Mouse (Mus musculus) midbrain, embryonic 16.5 days (tissue): ENCODE measurements around the gene Rasl10a. TPM values are rescaled to one million over a fixed set of nuclear protein-coding genes. Genes with fewer than 3 reads are reported as not detected.

ENCODE experiments used
- ATAC-seq: fragments of 200-750 bp; cut with Nextera tagmentation; 2 replicates; pipeline ENCODE4 v1.8.0; 2017; ENCODE audit warnings: moderate TSS enrichment
- H3K27ac ChIP-seq: fragments of 300-500 bp; sonication (generic); 2 replicates; pipeline ENCODE4 v1.5.1; 2014; ENCODE audit warnings: mild to moderate bottlenecking, low read length, mixed read lengths
- H3K27me3 ChIP-seq: fragments of 300-500 bp; sonication (generic); 2 replicates; pipeline ENCODE4 v1.6.1; 2014; ENCODE audit warnings: low read depth, low read length, mixed read lengths; ENCODE audit not compliant: control insufficient read depth, insufficient read depth
- H3K36me3 ChIP-seq: fragments of 300-500 bp; sonication (generic); 2 replicates; pipeline ENCODE4 v1.6.1; 2014; ENCODE audit warnings: mild to moderate bottlenecking, low read length, moderate library complexity, mixed read lengths; ENCODE audit not compliant: control insufficient read depth, insufficient read depth
- H3K4me1 ChIP-seq: fragments of 300-500 bp; sonication (generic); 2 replicates; pipeline ENCODE4 v1.6.1; 2014; ENCODE audit warnings: mild to moderate bottlenecking, low read length, mixed read lengths; ENCODE audit not compliant: control insufficient read depth, insufficient read depth
- H3K4me2 ChIP-seq: fragments of 300-500 bp; sonication (generic); 2 replicates; pipeline ENCODE4 v1.6.1; 2014; ENCODE audit warnings: mild to moderate bottlenecking, low read length, mixed read lengths
- H3K4me3 ChIP-seq: fragments of 300-500 bp; sonication (generic); 2 replicates; pipeline ENCODE4 v1.5.1; 2014; ENCODE audit warnings: low read depth, mild to moderate bottlenecking, low read length, moderate library complexity, mixed read lengths
- H3K9ac ChIP-seq: fragments of 300-500 bp; sonication (generic); 2 replicates; pipeline ENCODE4 v1.6.1; 2014; ENCODE audit warnings: low read depth, low read length, mixed read lengths
- H3K9me3 ChIP-seq: fragments of 300-500 bp; sonication (generic); replicated peaks from 2 replicates; pipeline ENCODE4 v1.6.1; 2014; ENCODE audit warnings: mild to moderate bottlenecking, low read length, mixed read lengths; ENCODE audit not compliant: control insufficient read depth, poor library complexity, severe bottlenecking
- WGBS: fragments of 180-500 bp; shearing (Covaris S2); extraction: QIAGEN DNeasy Blood & Tissue Kit; methylation state at CpG from one replicate; pipeline ENCODE4 v1.1.7; 2014; 5-methylcytosine and 5-hydroxymethylcytosine counted together
- polyA plus RNA-seq: library from polyadenylated mRNA; unstranded; fragments of >200 nt; fragmentation: Nextera tagmentation; extraction: Ambion mirVana; gene quantifications from 2 replicates; pipeline ENCODE4 v1.2.1, GENCODE M21; 2015

Rasl10a gene
- polyA plus RNA-seq, 1 experiment from 2014 or later: 1.2 TPM

- WGBS: 48% methylated on average over 12 of the region's 12 CpGs
- no peak overlapping the region for H3K9ac ChIP-seq
- no peak overlapping the region for H3K27ac ChIP-seq
- no peak for ATAC-seq
- no peaks in the 10 kb centered on the region for H3K4me1 ChIP-seq
- no peaks in the 10 kb centered on the region for H3K9me3 ChIP-seq
- H3K36me3 ChIP-seq: peaks cover 6% of the 10 kb centered on the region; the same call in 1 of the 2 replicates
- H3K27me3 ChIP-seq: no peaks in the 10 kb centered on the region
- H3K4me3 ChIP-seq: no peak overlapping the region
- no peak overlapping the region for H3K4me2 ChIP-seq
Observed at GRCm38 (mm10) chr11:5046321-5046926, 11.5 kb upstream of the Rasl10a start.

- Histone ChIP-seq H3K36me3 (no peaks in the 10 kb centered on the region), H3K27ac (no peak overlapping the region), H3K4me2 (no peak overlapping the region), H3K9me3 (no peaks in the 10 kb centered on the region), H3K4me1 (peaks cover 6% of the 10 kb centered on the region), H3K27me3 (peaks cover 7% of the 10 kb centered on the region), H3K4me3 (no peak overlapping the region), H3K9ac (no peak overlapping the region)
- 78% methylated on average over 10 of the region's 10 CpGs for WGBS
- no peak for ATAC-seq
Observed at GRCm38 (mm10) chr11:5051629-5052028, 6.3 kb upstream of the Rasl10a start.

- H3K9ac ChIP-seq: no peak overlapping the region
- H3K9me3 ChIP-seq: no peaks in the 10 kb centered on the region
- H3K36me3 ChIP-seq: no peaks in the 10 kb centered on the region
- 75% methylated on average over 10 of the region's 10 CpGs for whole genome bisulfite sequencing
- H3K27ac ChIP-seq: no peak overlapping the region
- peaks cover 13% of the 10 kb centered on the region for H3K27me3 ChIP-seq
- peaks cover 9% of the 10 kb centered on the region for H3K4me1 ChIP-seq
- H3K4me2 ChIP-seq: no peak overlapping the region
- no peak overlapping the region for H3K4me3 ChIP-seq
- ATAC-seq: no peak
Observed at GRCm38 (mm10) chr11:5052200-5052854, 5.6 kb upstream of the Rasl10a start.

GRCm38 (mm10) chr11:5054151-5054550 is 3.8 kb upstream of the Rasl10a start:
- Histone ChIP-seq H3K9me3 (no peaks in the 10 kb centered on the region), H3K4me1 (peaks cover 15% of the 10 kb centered on the region), H3K4me2 (no peak overlapping the region), H3K9ac (no peak overlapping the region), H3K27ac (no peak overlapping the region), H3K27me3 (peaks cover 18% of the 10 kb centered on the region), H3K4me3 (no peak overlapping the region), H3K36me3 (no peaks in the 10 kb centered on the region)
- WGBS: 87% methylated on average over 14 of the region's 14 CpGs
- ATAC-seq: no peak

- no peak for ATAC-seq
- H3K27me3 ChIP-seq: peaks cover 25% of the 10 kb centered on the region
- no peak overlapping the region for H3K9ac ChIP-seq
- no peak overlapping the region for H3K27ac ChIP-seq
- 67% methylated on average over 6 of the region's 6 CpGs for WGBS
- H3K9me3 ChIP-seq: no peaks in the 10 kb centered on the region
- H3K4me3 ChIP-seq: no peak overlapping the region
- no peaks in the 10 kb centered on the region for H3K36me3 ChIP-seq
- peaks cover 17% of the 10 kb centered on the region for H3K4me1 ChIP-seq
- H3K4me2 ChIP-seq: no peak overlapping the region
Observed at GRCm38 (mm10) chr11:5054874-5055273, 3.1 kb upstream of the Rasl10a start.

GRCm38 (mm10) chr11:5055945-5056938 is 1.7 kb upstream of the Rasl10a start:
- no peak overlapping the region for H3K4me3 ChIP-seq
- no peak overlapping the region for H3K27ac ChIP-seq
- 19% methylated on average over 23 of the region's 23 CpGs for WGBS
- no peak overlapping the region; the same call in 1 of the 2 replicates for H3K9ac ChIP-seq
- no peak overlapping the region for H3K4me2 ChIP-seq
- no peaks in the 10 kb centered on the region for H3K36me3 ChIP-seq
- no peak for ATAC-seq
- H3K4me1 ChIP-seq: peaks cover 19% of the 10 kb centered on the region
- peaks cover 38% of the 10 kb centered on the region for H3K27me3 ChIP-seq
- no peaks in the 10 kb centered on the region for H3K9me3 ChIP-seq

- H3K9me3 ChIP-seq: no peaks in the 10 kb centered on the region
- H3K27ac ChIP-seq: no peak overlapping the region
- H3K36me3 ChIP-seq: no peaks in the 10 kb centered on the region
- peaks cover 45% of the 10 kb centered on the region for H3K27me3 ChIP-seq
- H3K4me2 ChIP-seq: no peak overlapping the region
- peaks cover 27% of the 10 kb centered on the region for H3K4me1 ChIP-seq
- H3K4me3 ChIP-seq: no peak overlapping the region
- ATAC-seq: no peak
- 55% methylated on average over 8 of the region's 8 CpGs for WGBS
- no peak overlapping the region for H3K9ac ChIP-seq
Observed at GRCm38 (mm10) chr11:5057064-5057463, 864 bp upstream of the Rasl10a start.

- Histone ChIP-seq H3K9ac (peak overlapping the region; percentile 66; the same call in 1 of the 2 replicates), H3K27ac (no peak overlapping the region), H3K36me3 (no peaks in the 10 kb centered on the region), H3K4me1 (peaks cover 31% of the 10 kb centered on the region), H3K4me2 (peak overlapping the region; percentile 90), H3K9me3 (no peaks in the 10 kb centered on the region), H3K4me3 (peak overlapping the region; percentile 49), H3K27me3 (peaks cover 50% of the 10 kb centered on the region)
- WGBS: 8% methylated on average over 8 of the region's 8 CpGs
- ATAC-seq: no peak
Observed at GRCm38 (mm10) chr11:5057541-5057855, 430 bp upstream of the Rasl10a start.

- no peak for ATAC-seq
- Histone ChIP-seq H3K4me2 (no peak overlapping the region), H3K9me3 (no peaks in the 10 kb centered on the region), H3K36me3 (no peaks in the 10 kb centered on the region), H3K4me1 (peaks cover 41% of the 10 kb centered on the region), H3K9ac (no peak overlapping the region), H3K4me3 (no peak overlapping the region), H3K27me3 (peaks cover 61% of the 10 kb centered on the region), H3K27ac (no peak overlapping the region)
- WGBS: 32% methylated on average over 9 of the region's 9 CpGs
Observed at GRCm38 (mm10) chr11:5058783-5059182, 855 bp downstream of the Rasl10a start.
